Mouse (Mus musculus) gastrocnemius, postnatal 14 days (tissue): ENCODE measurements around the gene Hist1h2ac. TPM values are rescaled to one million over a fixed set of nuclear protein-coding genes. Genes with fewer than 3 reads are reported as not detected.
"Not testable (repeated sequence)": the region's sequence is repeated elsewhere in the genome, so short reads cannot be mapped to it uniquely, and the experiment has no call there.

ENCODE experiments used
- DNase-seq: peaks from one replicate; pipeline ENCODE4 v3.0.0; 2021; ENCODE audit warnings: mixed read lengths
- intact Hi-C: fragments of 180-260 bp; cut with DNase I; formaldehyde crosslinking; loops from one replicate; pipeline ENCODE4 v1.15.1; 2025; ENCODE audit warnings: low total_unique reads
- long read RNA-seq, 2 experiments: library from polyadenylated mRNA; stranded (forward); transcript quantifications; one replicate each; pipeline ENCODE4 v2.0.0; 2021
- total RNA-seq, 2 experiments: library from RNA; stranded (reverse); gene quantifications; 2 replicates each; pipeline ENCODE4 v1.2.3; 2021

The Hist1h2ac gene
- total RNA-seq: 1 to 10 TPM; 3.1 to 3.7 TPM
- long read RNA-seq, experiment 1: 0 reads
- long read RNA-seq, experiment 2: 0 reads

- intact Hi-C loops: no loop called here
These were observed at the start of gene Hist1h2ac, which contains the start of gene Hist1h2bc for GRCm38 (mm10) chr13:23683755-23684281. TSS of gene Hist1h2ac (minus strand) at chr13:23683948. TSS of gene Hist1h2bc (plus strand) at chr13:23684199.

DNA sequence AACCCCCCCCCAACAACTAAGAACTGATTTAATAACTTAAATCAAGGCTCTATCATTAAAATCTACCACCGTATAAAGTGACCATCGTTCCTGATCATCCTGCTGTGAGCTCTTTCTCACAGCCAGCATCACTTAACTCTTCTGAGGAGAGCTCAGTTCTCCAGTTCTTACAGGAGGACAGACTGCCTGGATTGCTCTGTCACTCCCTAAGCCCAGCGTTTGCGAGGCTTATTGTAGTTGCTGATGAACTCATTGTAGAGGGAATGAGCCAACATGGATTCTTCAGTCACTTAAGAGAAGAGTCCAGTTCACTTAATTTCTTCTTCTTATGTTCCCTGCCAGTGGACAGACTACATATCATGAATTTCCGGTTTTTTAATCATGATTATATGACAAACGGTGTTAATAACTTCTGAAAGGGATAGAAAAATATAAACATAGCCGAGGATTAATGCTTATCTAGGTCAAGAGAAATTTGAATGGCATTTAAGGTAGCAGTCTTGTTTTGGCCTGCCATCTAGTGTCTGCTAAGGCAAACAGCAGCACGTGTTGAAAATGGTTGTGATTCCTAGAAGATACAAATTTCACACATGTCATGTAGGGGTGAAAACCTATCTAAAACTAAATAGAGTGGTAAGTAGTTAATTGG is 48.5 kb upstream of the Hist1h2ac start:
- no peak for DNase-seq
- intact Hi-C loops: loop anchor here (2.0 kb wide), 1 partner anchor 31 kb away; no protein-coding TSS in a partner anchor

More at GRCm38 (mm10) chr13:23683755-23684281, at the start of gene Hist1h2ac, which contains the start of gene Hist1h2bc:
- peak; percentile 59 for DNase-seq

- intact Hi-C loops: no loop called here
- no peak for DNase-seq
These were observed 46.7 kb upstream of the Hist1h2ac start for GRCm38 (mm10) chr13:23730479-23730878.

DNA sequence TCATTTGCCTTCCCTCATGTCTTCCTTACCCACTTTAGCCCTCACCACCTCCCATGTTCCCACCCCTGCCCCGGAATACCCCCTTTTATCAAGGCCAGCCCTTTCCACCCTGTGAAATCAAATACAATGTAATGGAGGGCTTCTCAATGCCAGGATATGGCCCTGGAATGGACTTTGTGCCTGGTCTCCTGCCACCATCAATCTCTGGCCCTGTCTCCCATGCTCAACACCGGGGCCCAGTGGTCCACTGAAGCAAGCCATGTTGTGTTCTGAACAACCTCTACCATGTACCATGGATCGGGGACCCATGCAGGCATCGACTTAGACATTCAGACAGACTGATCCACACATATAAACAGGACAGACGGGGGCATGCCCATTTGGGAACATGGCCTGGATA is 46.0 kb upstream of the Hist1h2ac start:
- intact Hi-C loops: no loop called here
- no peak for DNase-seq

GRCm38 (mm10) chr13:23729192-23729525 is 45.4 kb upstream of the Hist1h2ac start:
- intact Hi-C loops: no loop called here
- DNase-seq: no peak

GRCm38 (mm10) chr13:23728472-23729191 is 44.9 kb upstream of the Hist1h2ac start:
- intact Hi-C loops: no loop called here

GRCm38 (mm10) chr13:23725213-23725612 is 41.5 kb upstream of the Hist1h2ac start:
- intact Hi-C loops: no loop called here
- no peak for DNase-seq

More at GRCm38 (mm10) chr13:23728472-23729191, 44.9 kb upstream of the Hist1h2ac start:
- DNase-seq: no peak

- no peak for DNase-seq
- intact Hi-C loops: no loop called here
These were observed 40.5 kb upstream of the Hist1h2ac start for GRCm38 (mm10) chr13:23724239-23724638.

GRCm38 (mm10) chr13:23717593-23718245 is 34.0 kb upstream of the Hist1h2ac start:
- intact Hi-C loops, DNase-seq: not testable (repeated sequence)

GRCm38 (mm10) chr13:23717176-23717575 is 33.4 kb upstream of the Hist1h2ac start:
- no peak for DNase-seq
- intact Hi-C loops: no loop called here

- intact Hi-C loops: no loop called here
- no peak for DNase-seq
These were observed 32.7 kb upstream of the Hist1h2ac start for GRCm38 (mm10) chr13:23716261-23717042.

GRCm38 (mm10) chr13:23710374-23711089 is 26.8 kb upstream of the Hist1h2ac start, which contains the start of gene Hfe:
TSS of gene Hfe (minus strand) at chr13:23710854.
- DNase-seq: peak; percentile 43
- intact Hi-C loops: no loop called here

DNA sequence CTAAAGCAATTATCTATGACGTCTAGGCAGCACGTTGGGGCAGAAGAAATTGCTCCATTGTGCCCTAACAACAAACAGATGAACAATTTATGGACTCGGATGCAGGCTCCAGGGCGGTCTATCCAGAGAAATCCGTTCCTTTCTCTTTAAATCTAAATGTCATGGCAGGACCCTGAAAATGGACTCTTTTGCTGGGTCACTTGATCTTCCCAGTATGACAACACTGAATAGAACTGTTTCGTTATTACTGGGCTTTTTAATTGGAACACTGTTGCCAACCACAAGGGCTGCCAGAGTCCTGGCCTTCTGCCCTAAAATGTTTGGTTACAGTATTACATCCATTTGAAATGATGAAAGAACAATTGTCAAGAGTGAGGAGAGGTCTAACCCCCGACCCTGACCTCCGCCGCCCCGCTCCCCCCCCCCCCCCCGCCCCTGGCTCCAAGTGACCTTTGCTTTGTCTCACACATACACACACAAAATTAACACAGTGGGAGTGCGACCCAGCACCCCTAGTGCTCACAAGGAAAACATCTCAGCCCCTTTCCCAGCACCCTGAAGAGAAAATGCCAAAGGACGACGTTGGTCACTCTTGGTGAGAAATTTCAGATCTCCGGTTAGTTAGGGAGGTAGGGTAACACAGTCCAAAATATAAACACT is 26.1 kb upstream of the Hist1h2ac start:
- intact Hi-C loops: no loop called here
- no peak for DNase-seq

DNA sequence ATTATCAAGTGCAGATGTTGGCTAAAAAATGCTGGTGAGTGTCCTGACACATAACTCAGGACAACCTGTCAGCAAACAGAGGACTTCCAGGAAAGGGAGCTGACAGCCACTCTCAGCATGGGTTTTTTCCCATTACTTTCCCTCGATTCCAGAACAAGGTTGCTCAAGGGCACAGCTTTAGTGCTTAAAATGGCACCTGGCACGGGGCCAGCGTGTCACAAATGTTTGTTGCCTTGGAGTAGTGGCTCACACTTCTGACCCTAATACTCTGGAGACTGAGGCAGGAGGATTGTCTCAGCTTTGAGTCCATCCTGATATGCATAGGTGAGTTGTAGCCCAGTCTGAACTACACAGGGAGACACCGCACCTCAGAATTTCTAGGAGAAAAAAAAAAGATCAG is 24.9 kb upstream of the Hist1h2ac start:
- DNase-seq: no peak
- intact Hi-C loops: no loop called here

DNA sequence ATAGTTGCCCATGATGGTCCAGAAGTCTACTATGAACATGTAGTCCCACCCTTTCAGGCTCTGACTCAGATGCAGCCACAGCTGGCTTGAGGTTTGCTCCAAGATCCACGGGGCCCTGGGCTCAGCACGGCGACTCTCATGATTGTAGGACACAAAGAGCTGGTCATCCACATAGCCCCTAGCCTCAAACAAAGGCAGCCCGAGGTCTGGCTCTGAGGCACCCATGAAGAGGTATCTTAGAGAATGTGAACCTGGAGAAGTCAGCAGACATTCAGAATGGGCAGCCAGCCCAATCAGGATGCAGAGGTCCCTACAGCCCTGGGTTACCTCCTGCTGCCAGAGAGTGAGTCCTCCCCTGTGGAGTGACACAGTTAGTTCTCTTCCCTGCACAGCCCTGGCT is 24.3 kb upstream of the Hist1h2ac start:
- no peak for DNase-seq
- intact Hi-C loops: no loop called here

DNA sequence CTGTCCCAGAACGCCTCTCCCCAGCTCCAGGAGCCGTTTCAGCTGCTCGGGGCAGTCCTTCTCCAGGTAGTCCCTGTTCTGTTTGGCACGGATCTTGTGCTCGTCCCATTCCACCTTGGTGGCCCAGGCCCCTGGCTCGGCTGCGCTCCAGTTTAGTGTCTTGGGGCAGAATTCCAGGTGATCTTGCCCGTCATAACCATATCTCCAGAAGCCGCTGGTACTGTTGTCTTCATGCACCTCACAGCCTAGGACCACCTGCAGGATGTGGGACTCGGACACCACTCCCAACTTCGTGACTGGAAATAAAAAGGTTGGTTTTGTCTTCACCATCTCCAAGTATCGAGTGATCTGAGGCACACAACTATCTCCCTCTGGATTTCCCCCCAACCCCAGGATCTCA is 23.0 kb upstream of the Hist1h2ac start:
- DNase-seq: no peak
- intact Hi-C loops: no loop called here

DNA sequence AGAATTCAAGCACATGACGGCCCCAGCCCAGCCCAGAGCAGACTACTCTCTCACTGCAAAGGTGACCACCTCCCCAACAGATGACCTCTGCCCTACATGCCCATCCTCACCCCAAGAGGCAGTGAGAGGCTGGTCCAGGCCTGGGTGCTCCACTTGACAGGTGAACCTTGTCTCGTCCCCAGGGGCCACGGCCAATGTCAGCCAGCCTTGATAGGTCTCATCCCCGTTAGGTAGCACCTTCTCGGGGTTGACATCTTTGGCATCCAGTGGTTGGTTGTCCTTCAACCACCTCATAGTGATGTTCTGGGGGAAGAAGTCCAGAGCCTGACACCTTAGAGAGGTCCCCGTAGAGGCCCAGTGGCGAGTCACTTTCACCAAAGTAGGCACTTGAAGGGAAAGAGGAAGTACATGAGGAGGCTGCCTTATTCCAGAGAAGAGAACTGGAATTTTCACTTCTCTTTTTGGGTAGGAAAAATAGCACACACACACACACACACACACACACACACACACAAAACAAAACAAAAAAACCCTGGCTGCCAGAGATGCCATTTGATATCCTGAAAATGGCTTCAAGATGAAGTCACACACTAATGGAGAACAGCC is 22.1 kb upstream of the Hist1h2ac start:
- intact Hi-C loops: no loop called here

DNA sequence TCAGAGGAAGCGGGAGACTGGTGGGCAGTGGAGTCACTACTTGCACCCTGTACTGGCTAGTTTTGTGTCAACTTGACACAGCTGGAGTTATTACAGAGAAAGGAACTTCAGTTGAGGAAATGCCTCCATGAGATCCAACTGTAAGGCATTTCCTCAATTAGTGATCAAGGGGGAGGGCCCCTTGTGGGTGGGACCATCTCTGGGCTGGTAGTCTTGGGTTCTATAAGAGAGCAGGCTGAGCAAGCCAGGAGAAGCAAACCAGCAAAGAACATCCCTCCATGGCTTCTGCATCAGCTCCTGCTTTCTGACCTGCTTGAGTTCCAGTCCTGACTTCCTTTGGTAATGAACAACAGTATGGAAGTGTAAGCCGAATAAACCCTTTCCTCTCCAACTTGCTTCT is 19.1 kb upstream of the Hist1h2ac start:
- DNase-seq, intact Hi-C loops: not testable (repeated sequence)

More for the DNA sequence above, 22.1 kb upstream of the Hist1h2ac start:
- no peak for DNase-seq
